In genomic region chr7:139216464-139216863, GRCm38 (mm10) we compare ENCODE assay signal across 26 mouse cellular contexts. TPM values are rescaled to one million over a fixed set of nuclear protein-coding genes. Genes with fewer than 3 reads are reported as not detected.
DNase-seq lines count a peak whose midpoint lies in the region; ATAC-seq lines count a peak whose summit lies in the region.
"Had no signal": no experiment of that assay in that cellular context is flagged by ENCODE, and none has a peak within 500 bp of the region (broad histone marks: within the 10 kb centered on the region; RNA-seq: fewer than 3 reads in every experiment).

No protein-coding gene starts in this region.

- H3K36me3 ChIP-seq in heart, embryonic 11.5 days (ENCODE audit: control insufficient read depth, insufficient read depth, low read length) = no peaks in the 10 kb centered on the region
- H3K36me3 ChIP-seq in heart, embryonic 16.5 days (ENCODE audit: control insufficient read depth, insufficient read depth) = no peaks in the 10 kb centered on the region
- H3K36me3 ChIP-seq in megakaryocyte, embryonic 14.5 days (replicated peaks; ENCODE audit: low read length) = no peaks in the 10 kb centered on the region
- H3K36me3 ChIP-seq: hindbrain, embryonic 10.5 days; hindbrain, embryonic 15.5 days; intestine, embryonic 15.5 days; limb, embryonic 10.5 days; limb, embryonic 15.5 days; liver, embryonic 13.5 days; midbrain, embryonic 13.5 days had no signal

- H3K9ac ChIP-seq in heart, embryonic 11.5 days (ENCODE audit: low read depth, low read length) = no peak overlapping the region
- no peak overlapping the region for H3K9ac ChIP-seq in heart, embryonic 16.5 days (ENCODE audit: low read length)
- H3K9ac ChIP-seq: forebrain, embryonic 13.5 days; hindbrain, embryonic 15.5 days; intestine, embryonic 15.5 days; limb, embryonic 15.5 days; liver, embryonic 13.5 days; midbrain, embryonic 13.5 days had no signal

- peaks cover 10% of the 10 kb centered on the region for H3K4me1 ChIP-seq in heart, embryonic 11.5 days (ENCODE audit: control insufficient read depth, insufficient read depth, low read length)
- H3K4me1 ChIP-seq in heart, embryonic 16.5 days (ENCODE audit: control insufficient read depth, insufficient read depth, low read length) = peaks cover 27% of the 10 kb centered on the region
- H3K4me1 ChIP-seq in megakaryocyte, embryonic 14.5 days = peaks cover 62% of the 10 kb centered on the region

- 83% methylated on average over 9 of the region's 9 CpGs for WGBS in heart, embryonic 11.5 days (ENCODE audit: insufficient replicate concordance)
- WGBS in heart, embryonic 16.5 days = 74% methylated on average over 9 of the region's 9 CpGs

- H3K4me2 ChIP-seq in heart, embryonic 11.5 days = no peak overlapping the region
- H3K4me2 ChIP-seq in heart, embryonic 16.5 days (ENCODE audit: low read depth, low read length) = no peak overlapping the region
- H3K4me2 ChIP-seq: forebrain, embryonic 13.5 days; hindbrain, embryonic 15.5 days; intestine, embryonic 15.5 days; limb, embryonic 15.5 days; liver, embryonic 13.5 days; midbrain, embryonic 13.5 days had no signal

- H3K9me3 ChIP-seq in heart, embryonic 11.5 days (replicated peaks; ENCODE audit: control insufficient read depth, low read length) = no peaks in the 10 kb centered on the region
- no peaks in the 10 kb centered on the region for H3K9me3 ChIP-seq in heart, embryonic 16.5 days (replicated peaks; ENCODE audit: control insufficient read depth, low read length)
- H3K9me3 ChIP-seq in megakaryocyte, embryonic 14.5 days = no peaks in the 10 kb centered on the region
- H3K9me3 ChIP-seq: forebrain, embryonic 13.5 days; hindbrain, embryonic 10.5 days; hindbrain, embryonic 15.5 days; intestine, embryonic 15.5 days; limb, embryonic 10.5 days; limb, embryonic 15.5 days; liver, embryonic 13.5 days; midbrain, embryonic 13.5 days had no signal

- no peaks in the 10 kb centered on the region for H3K27me3 ChIP-seq in heart, embryonic 11.5 days (ENCODE audit: control insufficient read depth, insufficient read depth, low read length)
- H3K27me3 ChIP-seq in heart, embryonic 16.5 days (ENCODE audit: control insufficient read depth, insufficient read depth, low read length) = no peaks in the 10 kb centered on the region
- no peaks in the 10 kb centered on the region for H3K27me3 ChIP-seq in megakaryocyte, embryonic 14.5 days (replicated peaks)
- H3K27me3 ChIP-seq: forebrain, embryonic 13.5 days; hindbrain, embryonic 15.5 days; intestine, embryonic 15.5 days; limb, embryonic 15.5 days; liver, embryonic 13.5 days; midbrain, embryonic 13.5 days had no signal

- no peak for ATAC-seq in heart, embryonic 11.5 days (replicated peaks; ENCODE audit: insufficient number of reproducible peaks, low FRiP score, low TSS enrichment)
- ATAC-seq in heart, embryonic 16.5 days (replicated peaks; ENCODE audit: extremely low read depth, insufficient read depth, low FRiP score) = no peak
- ATAC-seq in megakaryocyte, adult 5-6 weeks (ENCODE audit: poor library complexity, severe bottlenecking) = no peak
- no peak for ATAC-seq in inflammation-experienced regulatory T-cells, adult 6 months
- ATAC-seq: CD4-positive, CD25-positive, alpha-beta regulatory T cell, adult 4 months; forebrain, embryonic 13.5 days; intestine, embryonic 15.5 days; midbrain, embryonic 13.5 days had no signal

- H3K4me3 ChIP-seq in heart, embryonic 11.5 days (ENCODE audit: low read depth, low read length) = no peak overlapping the region
- H3K4me3 ChIP-seq in heart, embryonic 16.5 days (ENCODE audit: low read length) = no peak overlapping the region
- H3K4me3 ChIP-seq in megakaryocyte, embryonic 14.5 days (replicated peaks) = peak overlapping the region; percentile 19
- H3K4me3 ChIP-seq: forebrain, embryonic 13.5 days; hindbrain, embryonic 10.5 days; hindbrain, embryonic 15.5 days; intestine, embryonic 15.5 days; limb, embryonic 10.5 days; limb, embryonic 15.5 days; liver, embryonic 13.5 days; midbrain, embryonic 13.5 days had no signal

- no peak overlapping the region for H3K27ac ChIP-seq in heart, embryonic 11.5 days (ENCODE audit: low read depth, low read length)
- peak overlapping the region; percentile 53 for H3K27ac ChIP-seq in heart, embryonic 16.5 days (ENCODE audit: low read length)
- H3K27ac ChIP-seq: forebrain, embryonic 13.5 days; hindbrain, embryonic 10.5 days; hindbrain, embryonic 15.5 days; intestine, embryonic 15.5 days; limb, embryonic 10.5 days; limb, embryonic 15.5 days; liver, embryonic 13.5 days; midbrain, embryonic 13.5 days had no signal

- DNase-seq in heart, adult 18-20 months = peak; percentile 25 to 44
- DNase-seq in heart, postnatal 25 days (ENCODE audit: low spot score) = no peak
- peak; percentile 37 to 58 for DNase-seq in heart, postnatal 10 days
- DNase-seq: cerebellum, adult 9-10 months; cerebellum, postnatal 36 days; gastrocnemius, postnatal 10 days; kidney, adult 9 months; kidney, postnatal 14 days; layer of hippocampus, adult 9-11 months; liver, embryonic 13.5 days; lung, postnatal 14 days; thymus, postnatal 25 days had no signal

- intact Hi-C loops in heart, postnatal 25 days (cut with DNase I) = loop anchor here (2.0 to 10.0 kb wide), 2 partner anchors 16 to 372 kb away; partner anchors contain the start of genes Mapk1ip1 and Ppp2r2d
- intact Hi-C loops in heart, postnatal 10 days (cut with DNase I) = no loop called here

RNA-seq across cellular contexts. Expression of gene Stk32c, which starts 3.4 kb away (rescaled TPM):
- under 1 TPM; 0.51 to 0.92 TPM for total RNA-seq in heart, adult 18-20 months (2021)
- polyA plus RNA-seq in heart, embryonic 11.5 days (2014; fragmentation: Nextera tagmentation; extraction: Ambion mirVana) = not detected in 2 replicates
- polyA plus RNA-seq in heart, embryonic 16.5 days (2015; fragmentation: Nextera tagmentation; extraction: Ambion mirVana) = 0.06 and 0.07 TPM in 2 replicates
- total RNA-seq in heart, postnatal 25 days (2021) = under 1 TPM; 0.73 to 0.99 TPM
- polyA plus RNA-seq in megakaryocyte, embryonic 14.5 days (2012; ENCODE audit: insufficient read depth, low replicate concordance) = not detected in 2 replicates
- 0.11 TPM in 1 of 2 replicates, not detected in the other for total RNA-seq in megakaryocyte, adult 5-6 weeks (2015)
- total RNA-seq in megakaryocyte, adult 5-6 weeks (2017) = not detected in 2 replicates
- 1 to 10 TPM; 2.8 to 4.6 TPM for total RNA-seq in heart, postnatal 10 days (2021)
- polyA plus RNA-seq in inflammation-experienced regulatory T-cells, adult 6 months (2017; shearing (Covaris generic)) = 1 to 10 TPM in 1 of 3 experiments, under 1 TPM in 1, not detected in 1; 0.91 to 3.4 TPM
- total RNA-seq: megakaryocyte-erythroid progenitor cell, adult 5-6 weeks had no signal
- polyA plus RNA-seq: liver, embryonic 13.5 days had no signal

RNA-seq across cellular contexts. Expression of gene Lrrc27, which starts 3.7 kb away (rescaled TPM):
- 10 to 100 TPM; 13.6 to 16.2 TPM for total RNA-seq in heart, adult 18-20 months (2021)
- 4.9 and 6.2 TPM in 2 replicates for polyA plus RNA-seq in heart, embryonic 11.5 days (2014; fragmentation: Nextera tagmentation; extraction: Ambion mirVana)
- 2.8 and 4.1 TPM in 2 replicates for polyA plus RNA-seq in heart, embryonic 16.5 days (2015; fragmentation: Nextera tagmentation; extraction: Ambion mirVana)
- 10 to 100 TPM; 19.1 to 20.0 TPM for total RNA-seq in heart, postnatal 25 days (2021)
- polyA plus RNA-seq in megakaryocyte, embryonic 14.5 days (2012; ENCODE audit: insufficient read depth, low replicate concordance) = 2.9 TPM in 1 of 2 replicates, not detected in the other
- 1.3 and 3.4 TPM in 2 replicates for total RNA-seq in megakaryocyte, adult 5-6 weeks (2015)
- total RNA-seq in megakaryocyte, adult 5-6 weeks (2017) = 0.81 and 3.2 TPM in 2 replicates
- 10 to 100 TPM in 1 of 2 experiments, 1 to 10 TPM in 1; 9.3 to 10.0 TPM for total RNA-seq in heart, postnatal 10 days (2021)
- 1 to 10 TPM in 2 of 3 experiments, under 1 TPM in 1; 0.77 to 4.3 (median 3.2) TPM for polyA plus RNA-seq in inflammation-experienced regulatory T-cells, adult 6 months (2017; shearing (Covaris generic))

RNA-seq across cellular contexts. Expression of gene Pwwp2b, which starts 31.8 kb away (rescaled TPM):
- total RNA-seq in heart, adult 18-20 months (2021) = 10 to 100 TPM in 1 of 2 experiments, 1 to 10 TPM in 1; 8.8 to 11.3 TPM
- 8.4 TPM in 2 replicates for polyA plus RNA-seq in heart, embryonic 11.5 days (2014; fragmentation: Nextera tagmentation; extraction: Ambion mirVana)
- polyA plus RNA-seq in heart, embryonic 16.5 days (2015; fragmentation: Nextera tagmentation; extraction: Ambion mirVana) = 7.0 and 8.1 TPM in 2 replicates
- 1 to 10 TPM; 8.7 to 9.7 TPM for total RNA-seq in heart, postnatal 25 days (2021)
- polyA plus RNA-seq in megakaryocyte, embryonic 14.5 days (2012; ENCODE audit: insufficient read depth, low replicate concordance) = 11.6 and 15.8 TPM in 2 replicates
- 3.0 and 3.3 TPM in 2 replicates for total RNA-seq in megakaryocyte, adult 5-6 weeks (2015)
- total RNA-seq in megakaryocyte, adult 5-6 weeks (2017) = 1.8 and 2.6 TPM in 2 replicates
- total RNA-seq in heart, postnatal 10 days (2021) = 1 to 10 TPM; 8.1 to 9.8 TPM
- 1 to 10 TPM; 1.9 to 3.4 (median 2.1) TPM for polyA plus RNA-seq in inflammation-experienced regulatory T-cells, adult 6 months (2017; shearing (Covaris generic))
